Mouse (Mus musculus) kidney, postnatal 0 days (tissue): ENCODE results near the gene Tiparp. TPM values are rescaled to one million over a fixed set of nuclear protein-coding genes. Genes with fewer than 3 reads are reported as not detected.

ENCODE experiments used
- ATAC-seq: fragments of 200-750 bp; cut with Nextera tagmentation; replicated peaks from 2 replicates; pipeline ENCODE4 v1.8.0; 2017; ENCODE audit warnings: low read depth, moderate number of reproducible peaks, moderate TSS enrichment, moderate library complexity; ENCODE audit not compliant: low FRiP score
- DNase-seq: peaks from one replicate; pipeline ENCODE4 v3.0.0-alpha.2; 2016; ENCODE audit warnings: low spot score
- H3K27ac ChIP-seq: fragments of 300-500 bp; sonication (generic); 2 replicates; pipeline ENCODE4 v1.5.1; 2014; ENCODE audit warnings: mild to moderate bottlenecking
- H3K27me3 ChIP-seq: fragments of 300-500 bp; sonication (generic); 2 replicates; pipeline ENCODE4 v1.6.1; 2014; ENCODE audit warnings: low read length, mixed read lengths; ENCODE audit not compliant: insufficient read depth
- H3K36me3 ChIP-seq: fragments of 300-500 bp; sonication (generic); 2 replicates; pipeline ENCODE4 v1.6.1; 2014; ENCODE audit warnings: low read length, mixed read lengths; ENCODE audit not compliant: insufficient read depth
- H3K4me1 ChIP-seq: fragments of 300-500 bp; sonication (generic); replicated peaks from 2 replicates; pipeline ENCODE4 v1.6.1; 2014; ENCODE audit warnings: antibody characterized with exemption, low read length, mixed read lengths; ENCODE audit not compliant: insufficient read depth
- H3K4me2 ChIP-seq: fragments of 300-500 bp; sonication (generic); 2 replicates; pipeline ENCODE4 v1.6.1; 2014; ENCODE audit warnings: mild to moderate bottlenecking, low read length, moderate library complexity, mixed read lengths
- H3K4me3 ChIP-seq: fragments of 300-500 bp; sonication (generic); replicated peaks from 2 replicates; pipeline ENCODE4 v1.5.1; 2014; ENCODE audit warnings: low read depth, low read length
- H3K9ac ChIP-seq: fragments of 300-500 bp; sonication (generic); 2 replicates; pipeline ENCODE4 v1.6.1; 2014; ENCODE audit warnings: low read depth, low read length
- H3K9me3 ChIP-seq: fragments of 300-500 bp; sonication (generic); replicated peaks from 2 replicates; pipeline ENCODE4 v1.6.1; 2016; ENCODE audit warnings: low read length, inconsistent platforms, mixed read lengths
- CTCF ChIP-seq: IDR thresholded peaks from 2 replicates; pipeline ENCODE4 v1.5.1; 2016; ENCODE audit warnings: antibody characterized with exemption, low read depth, mild to moderate bottlenecking, moderate library complexity
- WGBS: fragments of 180-500 bp; shearing (Covaris S2); extraction: QIAGEN DNeasy Blood & Tissue Kit; methylation state at CpG from one replicate; pipeline ENCODE4 v1.1.7; 2014; 5-methylcytosine and 5-hydroxymethylcytosine counted together
- polyA plus RNA-seq: library from polyadenylated mRNA; unstranded; fragments of >200 nt; fragmentation: Nextera tagmentation; extraction: Ambion mirVana; gene quantifications from 2 replicates; pipeline ENCODE4 v1.2.1, GENCODE M21; 2015

The Tiparp gene
- polyA plus RNA-seq, 1 experiment from 2014 or later, result 17.5 TPM

- DNase-seq (no peak), ATAC-seq (no peak)
- 91% methylated on average over 2 of the region's 2 CpGs for WGBS
- Histone ChIP-seq H3K36me3 (0 out of 2 replicates have a peak, but pooled peaks cover 3% of the 10 kb centered on the region), H3K9ac (no peak overlapping the region), H3K9me3 (no peaks in the 10 kb centered on the region), H3K27ac (no peak overlapping the region), H3K4me3 (no peak overlapping the region), H3K4me1 (no peaks in the 10 kb centered on the region), H3K4me2 (no peak overlapping the region), H3K27me3 (no peaks in the 10 kb centered on the region)
- no peak for TF ChIP-seq CTCF
Observed at GRCm38 (mm10) chr3:65554633-65555032, 26.4 kb downstream of the Tiparp start.

- 0 out of 2 replicates have a peak, but pooled peaks cover 3% of the 10 kb centered on the region for H3K36me3 ChIP-seq
- DNase-seq, result no peak
- ATAC-seq, result no peak
- TF ChIP-seq CTCF, result no peak
- no peak overlapping the region for H3K4me2 ChIP-seq
- H3K9me3 ChIP-seq, result no peaks in the 10 kb centered on the region
- no peaks in the 10 kb centered on the region for H3K4me1 ChIP-seq
- 83% methylated on average over 4 of the region's 4 CpGs for WGBS
- no peak overlapping the region for H3K27ac ChIP-seq
- H3K9ac ChIP-seq, result no peak overlapping the region
- H3K4me3 ChIP-seq, result no peak overlapping the region
- H3K27me3 ChIP-seq, result no peaks in the 10 kb centered on the region
Observed at GRCm38 (mm10) chr3:65558679-65559078, 30.5 kb downstream of the Tiparp start.

DNA sequence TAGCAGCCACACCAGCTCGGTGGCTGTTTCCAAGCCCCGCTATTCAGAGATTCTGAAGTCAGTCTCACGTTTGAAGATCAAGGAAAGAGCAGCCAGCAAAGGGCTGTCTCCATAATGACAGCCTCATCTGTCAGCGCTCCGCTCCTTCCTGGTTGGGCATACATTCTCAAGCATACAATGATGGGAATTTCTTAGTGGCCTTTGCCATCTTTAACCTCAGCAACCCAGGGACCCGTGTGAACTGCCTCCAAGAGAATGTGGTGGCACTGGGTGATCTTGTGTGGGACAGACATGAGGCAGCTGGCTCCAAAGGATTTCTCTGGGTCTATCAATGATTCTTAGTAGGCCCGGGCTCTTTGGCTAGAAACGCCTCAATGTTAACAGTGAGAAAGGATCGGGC lies 34.0 kb downstream of the Tiparp start:
- no peak for ATAC-seq
- Histone ChIP-seq H3K4me1 (no peaks in the 10 kb centered on the region), H3K4me2 (no peak overlapping the region), H3K9ac (no peak overlapping the region), H3K27me3 (no peaks in the 10 kb centered on the region), H3K36me3 (no peaks in the 10 kb centered on the region), H3K9me3 (no peaks in the 10 kb centered on the region), H3K4me3 (no peak overlapping the region), H3K27ac (no peak overlapping the region)
- DNase-seq, result no peak
- 79% methylated on average over 9 of the region's 9 CpGs for WGBS
- TF ChIP-seq CTCF, result no peak

GRCm38 (mm10) chr3:65562694-65563093 lies 34.5 kb downstream of the Tiparp start:
- no peak for DNase-seq
- Histone ChIP-seq H3K4me3 (no peak overlapping the region), H3K9ac (no peak overlapping the region), H3K27ac (no peak overlapping the region), H3K27me3 (no peaks in the 10 kb centered on the region), H3K4me1 (no peaks in the 10 kb centered on the region), H3K36me3 (no peaks in the 10 kb centered on the region), H3K9me3 (no peaks in the 10 kb centered on the region), H3K4me2 (no peak overlapping the region)
- ATAC-seq, result no peak
- WGBS, result 92% methylated on average over 3 of the region's 3 CpGs
- no peak for TF ChIP-seq CTCF

DNA sequence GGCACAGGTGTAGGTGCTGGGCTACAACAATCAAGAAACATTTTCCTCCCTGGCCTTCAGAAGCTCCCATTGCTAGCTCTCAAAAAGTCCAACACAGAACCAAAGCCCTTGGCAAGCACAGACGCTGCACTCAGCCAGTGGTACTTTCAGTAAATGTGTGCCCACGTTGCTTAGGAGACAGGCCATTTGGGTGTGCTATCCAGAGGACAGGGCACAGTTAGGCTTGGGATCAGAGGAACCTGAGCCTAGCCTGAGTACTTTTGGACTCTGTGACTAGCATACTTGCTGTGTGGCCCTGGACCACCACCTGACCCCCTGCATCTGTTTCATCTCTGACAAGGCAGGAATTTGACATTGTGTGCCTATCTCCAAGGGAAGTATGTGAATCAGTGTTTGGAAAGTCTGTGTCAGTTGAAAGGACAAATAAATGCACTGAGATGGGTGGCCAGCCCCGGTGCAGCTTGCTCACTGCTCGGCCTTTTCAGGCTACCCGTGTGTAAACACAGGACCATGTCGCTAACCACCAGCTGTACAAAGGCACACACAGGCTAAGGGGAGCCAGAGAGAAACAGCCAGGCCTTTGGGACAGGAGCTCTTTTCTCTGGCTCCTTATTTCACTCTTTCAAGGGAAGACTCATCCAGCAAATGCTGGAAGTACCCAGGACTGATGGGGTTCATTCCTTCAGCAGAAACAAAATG lies 35.9 kb downstream of the Tiparp start:
- H3K4me1 ChIP-seq, result no peaks in the 10 kb centered on the region
- no peaks in the 10 kb centered on the region for H3K9me3 ChIP-seq
- DNase-seq (no peak), ATAC-seq (no peak)
- H3K27ac ChIP-seq, result no peak overlapping the region
- no peak for TF ChIP-seq CTCF
- H3K36me3 ChIP-seq, result no peaks in the 10 kb centered on the region
- no peak overlapping the region for H3K4me2 ChIP-seq
- H3K4me3 ChIP-seq, result no peak overlapping the region
- no peak overlapping the region for H3K9ac ChIP-seq
- 44% methylated on average over 6 of the region's 6 CpGs for WGBS
- no peaks in the 10 kb centered on the region for H3K27me3 ChIP-seq

- Histone ChIP-seq H3K9ac (no peak overlapping the region), H3K4me1 (no peaks in the 10 kb centered on the region), H3K27ac (no peak overlapping the region), H3K4me2 (no peak overlapping the region), H3K36me3 (no peaks in the 10 kb centered on the region), H3K4me3 (no peak overlapping the region), H3K9me3 (no peaks in the 10 kb centered on the region), H3K27me3 (no peaks in the 10 kb centered on the region)
- peak; percentile 85 for ATAC-seq
- WGBS, result 69% methylated on average over 9 of the region's 9 CpGs
- DNase-seq, result no peak
- TF ChIP-seq CTCF, result no peak
Observed at GRCm38 (mm10) chr3:65565632-65566300, 37.6 kb downstream of the Tiparp start.
